Mouse (Mus musculus) embryonic fibroblast, embryonic 13.5 days (primary cell): Measurements from ENCODE around the gene Adprhl1.

Experiments used
- CTCF ChIP-seq: IDR thresholded peaks from 2 replicates; pipeline ENCODE4 v1.5.1; 2011; ENCODE audit warnings: mild to moderate bottlenecking, control low read depth, low read length, moderate library complexity, borderline replicate concordance; ENCODE audit not compliant: insufficient read depth
- POLR2A ChIP-seq: IDR thresholded peaks from 2 replicates; pipeline ENCODE4 v1.6.1; 2011; ENCODE audit warnings: low read depth, mild to moderate bottlenecking, control low read depth, low read length, moderate library complexity

DNA sequence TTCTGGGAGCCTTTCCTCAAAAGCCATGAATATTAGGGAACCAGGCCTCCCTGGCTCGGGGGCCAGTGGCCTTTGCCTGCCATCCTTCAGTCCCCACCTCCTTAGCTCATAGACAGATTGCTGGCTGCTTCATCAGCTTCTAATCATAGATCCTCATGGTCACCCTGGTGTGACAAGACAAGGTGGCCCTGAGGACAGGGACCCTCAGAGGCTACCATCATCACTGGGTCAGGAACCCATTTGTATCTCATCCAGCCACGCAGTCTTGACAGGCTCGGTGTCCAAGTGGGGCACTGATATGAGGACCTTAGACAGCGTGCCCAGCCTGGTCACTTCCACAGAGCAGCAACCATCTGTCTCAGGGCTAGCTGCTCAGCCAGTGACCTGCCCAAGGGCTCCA is 23.5 kb downstream of the Adprhl1 start:
- TF ChIP-seq CTCF (no peak), POLR2A (no peak)
